Mouse (Mus musculus) hindbrain, embryonic 14.5 days (tissue): ENCODE measurements at regions not wholly inside any gene's neighbourhood (a gene's known extent, or its start where the extent isn't known, plus 50 kb on each side); places are given as distances from the start of the nearest gene placed in this dataset.

Source experiments
- ATAC-seq: fragments of 200-750 bp; cut with Nextera tagmentation; 2 replicates; pipeline ENCODE4 v1.8.0; 2017; ENCODE audit warnings: moderate number of reproducible peaks, mild to moderate bottlenecking, moderate TSS enrichment, moderate library complexity; ENCODE audit not compliant: low FRiP score
- DNase-seq: peaks from one replicate; pipeline ENCODE4 v3.0.0-alpha.2; 2015; ENCODE audit warnings: low spot score
- H3K27ac ChIP-seq: fragments of 300-500 bp; sonication (generic); 2 replicates; pipeline ENCODE4 v1.5.1; 2014; ENCODE audit warnings: mild to moderate bottlenecking, moderate library complexity
- H3K27me3 ChIP-seq: fragments of 300-500 bp; sonication (generic); 2 replicates; pipeline ENCODE4 v1.6.1; 2014; ENCODE audit warnings: mild to moderate bottlenecking, low read length, mixed read lengths; ENCODE audit not compliant: control insufficient read depth, insufficient read depth
- H3K36me3 ChIP-seq: fragments of 300-500 bp; sonication (generic); replicated peaks from 2 replicates; pipeline ENCODE4 v1.6.1; 2014; ENCODE audit not compliant: control insufficient read depth, insufficient read depth
- H3K4me1 ChIP-seq: fragments of 300-500 bp; sonication (generic); replicated peaks from 2 replicates; pipeline ENCODE4 v1.6.1; 2014; ENCODE audit warnings: antibody characterized with exemption, low read length, mixed read lengths; ENCODE audit not compliant: control insufficient read depth, insufficient read depth
- H3K4me2 ChIP-seq: fragments of 300-500 bp; sonication (generic); replicated peaks from 2 replicates; pipeline ENCODE4 v1.6.1; 2014; ENCODE audit warnings: mild to moderate bottlenecking, moderate library complexity
- H3K4me3 ChIP-seq: fragments of 300-500 bp; sonication (generic); replicated peaks from 2 replicates; pipeline ENCODE4 v1.5.1; 2014; ENCODE audit warnings: mild to moderate bottlenecking, low read length
- H3K9ac ChIP-seq: fragments of 300-500 bp; sonication (generic); 2 replicates; pipeline ENCODE4 v1.6.1; 2014
- H3K9me3 ChIP-seq: fragments of 300-500 bp; sonication (generic); 2 replicates; pipeline ENCODE4 v1.6.1; 2016; ENCODE audit warnings: low read length; ENCODE audit not compliant: control insufficient read depth
- WGBS: fragments of 180-500 bp; shearing (Covaris S2); extraction: QIAGEN DNeasy Blood & Tissue Kit; methylation state at CpG from one replicate; pipeline ENCODE4 v1.1.7; 2014; 5-methylcytosine and 5-hydroxymethylcytosine counted together

DNA sequence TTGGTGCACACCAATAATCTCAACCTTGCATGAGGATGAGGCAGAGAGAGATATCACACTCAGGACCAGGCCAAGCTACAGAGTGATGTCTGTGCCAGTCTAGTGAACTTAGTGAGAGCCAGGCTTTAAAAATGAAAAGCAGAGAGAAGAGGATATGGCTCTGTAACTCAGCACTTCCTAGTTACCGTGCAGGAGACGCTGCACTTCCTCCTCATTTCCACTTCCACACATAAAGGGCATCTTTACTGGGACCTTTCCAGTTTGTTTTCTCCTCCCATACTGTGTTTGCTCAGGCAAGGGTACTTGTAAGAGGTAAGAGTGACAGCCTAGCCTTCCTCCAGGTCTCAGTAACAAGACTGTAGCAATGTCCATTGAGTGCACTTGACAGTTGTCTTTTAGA lies 66.0 kb upstream of the Dph5 start:
- WGBS, result 93% methylated on average over 2 of the region's 2 CpGs
- Histone ChIP-seq H3K27me3 (no peaks in the 10 kb centered on the region), H3K9ac (no peak overlapping the region), H3K4me3 (no peak overlapping the region), H3K27ac (no peak overlapping the region), H3K9me3 (no peaks in the 10 kb centered on the region), H3K4me1 (no peaks in the 10 kb centered on the region), H3K4me2 (no peak overlapping the region), H3K36me3 (no peaks in the 10 kb centered on the region)
- no peak for DNase-seq
- no peak for ATAC-seq

DNA sequence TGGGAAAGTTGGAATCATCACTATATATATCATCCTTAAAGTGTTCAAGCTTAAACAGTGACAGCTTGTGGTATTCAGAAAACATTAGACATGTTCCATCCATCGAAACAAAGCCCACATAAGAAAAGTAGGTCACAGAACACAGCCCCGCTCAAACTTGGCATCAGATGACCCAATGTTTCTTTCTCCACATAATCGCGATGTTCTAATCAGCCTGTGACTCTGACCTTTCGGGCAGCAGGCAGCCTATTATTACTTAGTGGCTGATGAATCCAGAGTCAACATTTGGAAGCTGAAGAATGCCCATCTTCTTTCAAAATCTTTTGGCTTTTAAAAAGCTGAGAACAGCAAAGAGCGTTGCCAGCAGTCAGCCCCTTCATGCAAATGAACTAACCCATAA lies 65.1 kb upstream of the Dph5 start:
- Histone ChIP-seq H3K27me3 (no peaks in the 10 kb centered on the region), H3K4me2 (no peak overlapping the region), H3K4me1 (no peaks in the 10 kb centered on the region), H3K4me3 (no peak overlapping the region), H3K9me3 (no peaks in the 10 kb centered on the region), H3K36me3 (no peaks in the 10 kb centered on the region), H3K27ac (no peak overlapping the region), H3K9ac (no peak overlapping the region)
- ATAC-seq, result no peak
- no peak for DNase-seq
- 56% methylated on average over 6 of the region's 6 CpGs for WGBS

DNA sequence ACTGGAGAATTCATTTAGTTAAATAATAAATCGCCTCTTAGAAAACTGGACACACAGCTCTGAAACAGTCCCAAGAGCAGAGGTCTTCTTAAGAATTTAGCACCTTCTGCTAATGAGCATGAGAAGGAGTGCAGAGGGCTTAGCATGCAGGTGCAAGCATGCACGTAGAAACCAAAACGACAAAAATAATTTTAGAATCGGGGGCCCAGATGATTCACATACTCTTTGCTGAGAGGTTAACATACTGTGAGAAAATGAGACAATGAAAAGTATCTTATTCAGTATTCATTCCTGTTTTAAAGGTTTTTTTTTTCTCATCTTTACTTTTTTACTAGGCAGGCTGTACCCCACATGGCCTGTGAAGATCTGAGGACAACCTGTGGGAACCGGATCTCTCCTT lies 63.9 kb upstream of the Dph5 start:
- no peaks in the 10 kb centered on the region for H3K9me3 ChIP-seq
- no peak overlapping the region for H3K27ac ChIP-seq
- 94% methylated on average over 5 of the region's 5 CpGs for WGBS
- H3K27me3 ChIP-seq, result no peaks in the 10 kb centered on the region
- ATAC-seq, result no peak
- no peak overlapping the region for H3K9ac ChIP-seq
- no peak overlapping the region for H3K4me3 ChIP-seq
- no peaks in the 10 kb centered on the region for H3K36me3 ChIP-seq
- no peaks in the 10 kb centered on the region for H3K4me1 ChIP-seq
- no peak for DNase-seq
- H3K4me2 ChIP-seq, result no peak overlapping the region

DNA sequence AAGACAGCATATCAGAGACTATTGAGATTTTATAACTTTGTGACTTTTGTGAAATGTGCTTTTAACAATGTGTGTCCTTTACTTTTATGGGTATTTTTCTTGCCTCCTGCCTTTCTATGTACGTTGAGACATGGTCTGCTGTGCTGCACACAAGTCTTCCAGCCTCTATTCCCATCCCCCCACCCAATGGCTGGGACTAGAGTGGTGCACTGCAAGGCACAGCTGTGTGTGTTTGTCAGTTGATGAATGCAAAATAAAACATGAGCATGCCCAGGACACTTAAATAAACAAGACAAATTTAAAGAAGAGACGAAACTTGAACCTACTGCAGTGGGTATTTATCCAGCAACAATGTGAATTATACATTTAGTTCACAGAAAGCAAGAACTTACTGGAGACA lies 62.8 kb upstream of the Dph5 start:
- 52% methylated on average over 2 of the region's 2 CpGs for WGBS
- Histone ChIP-seq H3K36me3 (no peaks in the 10 kb centered on the region), H3K9me3 (no peaks in the 10 kb centered on the region), H3K27me3 (no peaks in the 10 kb centered on the region), H3K9ac (no peak overlapping the region), H3K27ac (no peak overlapping the region), H3K4me1 (no peaks in the 10 kb centered on the region), H3K4me3 (no peak overlapping the region), H3K4me2 (no peak overlapping the region)
- DNase-seq (no peak), ATAC-seq (no peak)

DNA sequence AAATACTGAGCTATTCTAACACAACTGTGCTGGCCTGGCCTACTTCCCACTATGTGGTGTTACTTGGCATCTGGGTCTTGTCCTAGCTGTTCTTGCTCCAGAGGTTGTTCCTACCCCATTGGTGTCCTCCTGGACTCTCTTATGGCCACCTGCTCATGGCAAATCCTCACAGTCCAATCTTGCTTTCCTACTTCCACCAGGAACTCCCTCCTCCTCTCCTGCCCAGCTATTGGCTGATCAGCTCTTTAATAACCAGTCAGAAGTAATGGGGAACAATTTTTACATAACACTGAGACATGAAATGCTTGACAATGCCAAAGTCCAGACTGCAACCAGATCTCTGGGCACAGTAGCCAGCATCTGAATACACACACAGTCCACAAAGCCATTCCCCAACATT lies 52.3 kb upstream of the Dph5 start:
- Histone ChIP-seq H3K4me1 (no peaks in the 10 kb centered on the region), H3K4me2 (no peak overlapping the region), H3K36me3 (no peaks in the 10 kb centered on the region), H3K9me3 (no peaks in the 10 kb centered on the region), H3K27ac (no peak overlapping the region), H3K4me3 (no peak overlapping the region), H3K9ac (no peak overlapping the region), H3K27me3 (no peaks in the 10 kb centered on the region)
- ATAC-seq, result no peak
- no peak for DNase-seq

DNA sequence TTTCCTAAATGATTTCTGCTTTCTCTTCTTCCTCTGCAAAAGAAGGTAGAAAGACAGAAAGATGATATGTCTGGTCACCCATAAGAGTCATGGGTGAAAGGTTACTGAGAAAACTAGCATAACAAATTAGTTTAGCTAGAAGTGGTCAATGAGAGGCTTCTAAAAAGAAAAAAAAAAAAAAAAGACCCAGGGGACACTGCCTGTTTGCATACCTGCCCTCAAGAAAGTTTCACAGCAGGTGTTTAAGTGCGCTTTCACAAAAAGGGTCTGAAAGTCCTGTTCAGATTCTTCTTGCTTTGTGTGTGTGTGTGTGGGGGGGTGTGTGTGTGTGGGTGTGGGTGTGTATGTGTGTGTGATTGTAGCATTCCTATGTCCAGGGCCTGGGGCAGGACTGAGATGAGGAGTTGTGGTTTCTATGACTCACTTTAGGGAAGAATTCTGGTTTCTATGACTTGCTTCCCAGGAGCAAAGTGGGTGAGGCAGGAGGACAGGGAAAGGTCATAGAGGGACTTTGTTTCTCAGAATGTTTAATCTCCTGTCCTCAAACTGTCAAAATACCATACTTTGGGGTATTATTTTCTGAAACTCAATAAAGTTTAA lies 49.9 kb upstream of the Dph5 start:
- no peaks in the 10 kb centered on the region for H3K36me3 ChIP-seq

More for the DNA sequence above, 49.9 kb upstream of the Dph5 start:
- no peaks in the 10 kb centered on the region for H3K27me3 ChIP-seq
- WGBS, result 83% methylated on average over 1 of the region's 1 CpGs
- no peak for DNase-seq
- no peaks in the 10 kb centered on the region for H3K4me1 ChIP-seq
- H3K4me2 ChIP-seq, result no peak overlapping the region
- no peaks in the 10 kb centered on the region for H3K9me3 ChIP-seq
- no peak overlapping the region for H3K27ac ChIP-seq
- no peak overlapping the region for H3K9ac ChIP-seq
- ATAC-seq, result no peak
- H3K4me3 ChIP-seq, result no peak overlapping the region
